Mouse (Mus musculus) ES-E14 (cell line): ENCODE data around the gene Gcg. TPM values are rescaled to one million over a fixed set of nuclear protein-coding genes. Genes with fewer than 3 reads are reported as not detected.

Experiments used
- DNase-seq: peaks from one replicate; pipeline ENCODE4 v3.0.0-alpha.2; 2013; ENCODE audit warnings: low read depth, low spot score
- H3K27ac ChIP-seq: 2 replicates; pipeline ENCODE4 v1.5.1; 2012; ENCODE audit warnings: low read depth, mild to moderate bottlenecking, low read length, moderate library complexity, mixed read lengths; ENCODE audit not compliant: poor library complexity, insufficient read depth, severe bottlenecking
- H3K36me3 ChIP-seq: 2 replicates; pipeline ENCODE4 v1.6.1; 2012; ENCODE audit warnings: mild to moderate bottlenecking, low read length, moderate library complexity, mixed read lengths; ENCODE audit not compliant: control insufficient read depth, poor library complexity, insufficient read depth, severe bottlenecking
- H3K4me1 ChIP-seq, 2 experiments: fragments of 150-350 bp in 1 of 2; sonication (generic) in 1 of 2; 2 replicates each; pipeline ENCODE4 v1.6.1; 2012; ENCODE audit warnings: low read length in 2 of 2, mild to moderate bottlenecking in 1 of 2, mixed read lengths in 1 of 2; ENCODE audit not compliant: control insufficient read depth in 2 of 2, insufficient read depth in 2 of 2, poor library complexity in 1 of 2
- H3K4me3 ChIP-seq, 2 experiments: fragments of 150-350 bp in 1 of 2; sonication (generic) in 1 of 2; 2 replicates each; pipeline ENCODE4 v1.5.1; 2012; ENCODE audit warnings: low read length in 2 of 2, low read depth in 1 of 2, mild to moderate bottlenecking in 1 of 2, mixed read lengths in 1 of 2; ENCODE audit not compliant: insufficient read depth in 1 of 2, poor library complexity in 1 of 2, severe bottlenecking in 1 of 2
- H3K9ac ChIP-seq: 2 replicates; pipeline ENCODE4 v1.6.1; 2012; ENCODE audit warnings: low read depth, mild to moderate bottlenecking, low read length, mixed read lengths; ENCODE audit not compliant: poor library complexity, insufficient read depth, severe bottlenecking
- H3K9me3 ChIP-seq: fragments of 150-350 bp; sonication (generic); 2 replicates; pipeline ENCODE4 v1.6.1; 2012; ENCODE audit warnings: low read depth, mild to moderate bottlenecking, low read length; ENCODE audit not compliant: control insufficient read depth, insufficient read depth
- CHD2 ChIP-seq: IDR thresholded peaks from 2 replicates; pipeline ENCODE4 v1.6.1; 2014; ENCODE audit warnings: mild to moderate bottlenecking, low read depth, low read length, inconsistent platforms
- HCFC1 ChIP-seq: IDR thresholded peaks from 2 replicates; pipeline ENCODE4 v1.6.1; 2012; ENCODE audit warnings: low read length, inconsistent platforms, borderline replicate concordance; ENCODE audit not compliant: insufficient read depth
- MAFK ChIP-seq: IDR thresholded peaks from 2 replicates; pipeline ENCODE4 v1.6.1; 2014; ENCODE audit warnings: mild to moderate bottlenecking, low read depth, low read length, inconsistent platforms; ENCODE audit not compliant: insufficient read depth
- ZC3H11A ChIP-seq: IDR thresholded peaks from 2 replicates; pipeline ENCODE4 v1.6.1; 2012; ENCODE audit warnings: low read depth, mild to moderate bottlenecking, inconsistent platforms, low read length, borderline replicate concordance
- ZNF384 ChIP-seq: IDR thresholded peaks from 2 replicates; pipeline ENCODE4 v1.6.1; 2012; ENCODE audit warnings: low read depth, low read length, inconsistent platforms
- in situ Hi-C, 2 experiments: fragments of 600-800 bp; cut with MboI; formaldehyde crosslinking; loops; one replicate each; pipeline ENCODE4 v1.15.1; 2025; ENCODE audit warnings: low sequenced_read_pairs in 2 of 2, inconsistent platforms in 1 of 2; ENCODE audit not compliant: unreplicated experiment in 2 of 2
- total RNA-seq: library from RNA; depleted of rRNA; stranded (reverse); fragments of 300-350 nt; gene quantifications from 2 replicates; pipeline ENCODE4 v1.2.3, GENCODE M21; 2012

Gcg gene
- total RNA-seq, 1 experiment, result not detected

GRCm38 (mm10) chr2:62463287-62463686 is 20.2 kb downstream of the Gcg start:
- in situ Hi-C loops, result loop anchor here in 1 of 2 experiments (25.0 kb wide), 1 partner anchor 476 kb away; no protein-coding TSS in a partner anchor
- Histone ChIP-seq H3K4me1 (no peaks in the 10 kb centered on the region), H3K27ac (no peak overlapping the region), H3K9ac (no peak overlapping the region), H3K9me3 (no peaks in the 10 kb centered on the region), H3K36me3 (no peaks in the 10 kb centered on the region), H3K4me3 (no peak overlapping the region)
- DNase-seq, result no peak
- TF ChIP-seq HCFC1 (no peak), CHD2 (no peak), ZNF384 (no peak), ZC3H11A (no peak), MAFK (no peak)

- Histone ChIP-seq H3K36me3 (no peaks in the 10 kb centered on the region), H3K27ac (no peak overlapping the region), H3K4me3 (no peak overlapping the region), H3K9me3 (no peaks in the 10 kb centered on the region), H3K4me1 (no peaks in the 10 kb centered on the region), H3K9ac (no peak overlapping the region)
- no peak for TF ChIP-seq HCFC1
- no peak for TF ChIP-seq MAFK
- TF ChIP-seq CHD2, result no peak
- TF ChIP-seq ZC3H11A, result no peak
- TF ChIP-seq ZNF384, result no peak
- in situ Hi-C loops, result loop anchor here in 1 of 2 experiments (25.0 kb wide), 1 partner anchor 475 kb away; no protein-coding TSS in a partner anchor
- no peak for DNase-seq
These were observed 21.3 kb downstream of the Gcg start for GRCm38 (mm10) chr2:62462174-62462573.

GRCm38 (mm10) chr2:62460815-62461450 is 22.5 kb downstream of the Gcg start:
- no peak for DNase-seq
- Histone ChIP-seq H3K4me1 (no peaks in the 10 kb centered on the region), H3K9me3 (no peaks in the 10 kb centered on the region), H3K4me3 (no peak overlapping the region), H3K9ac (no peak overlapping the region), H3K27ac (no peak overlapping the region), H3K36me3 (no peaks in the 10 kb centered on the region)
- no peak for TF ChIP-seq ZC3H11A
- no peak for TF ChIP-seq HCFC1
- TF ChIP-seq CHD2, result no peak
- TF ChIP-seq ZNF384, result no peak
- TF ChIP-seq MAFK, result no peak
- in situ Hi-C loops, result loop anchor here in 1 of 2 experiments (25.0 kb wide), 1 partner anchor 474 kb away; no protein-coding TSS in a partner anchor

- Histone ChIP-seq H3K9ac (no peak overlapping the region), H3K36me3 (no peaks in the 10 kb centered on the region), H3K9me3 (no peaks in the 10 kb centered on the region), H3K4me1 (no peaks in the 10 kb centered on the region), H3K27ac (no peak overlapping the region), H3K4me3 (no peak overlapping the region)
- in situ Hi-C loops, result loop anchor here in 1 of 2 experiments (25.0 kb wide), 1 partner anchor 473 kb away; no protein-coding TSS in a partner anchor
- no peak for TF ChIP-seq ZC3H11A
- TF ChIP-seq ZNF384, result no peak
- TF ChIP-seq CHD2, result no peak
- no peak for TF ChIP-seq MAFK
- TF ChIP-seq HCFC1, result no peak
- no peak for DNase-seq
These were observed 23.2 kb downstream of the Gcg start for GRCm38 (mm10) chr2:62460231-62460710.
